Mouse (Mus musculus): ENCODE measurements at regions not wholly inside any gene's neighbourhood (a gene's known extent, or its start where the extent isn't known, plus 50 kb on each side); places are given as distances from the start of the nearest gene placed in this dataset.

DNA sequence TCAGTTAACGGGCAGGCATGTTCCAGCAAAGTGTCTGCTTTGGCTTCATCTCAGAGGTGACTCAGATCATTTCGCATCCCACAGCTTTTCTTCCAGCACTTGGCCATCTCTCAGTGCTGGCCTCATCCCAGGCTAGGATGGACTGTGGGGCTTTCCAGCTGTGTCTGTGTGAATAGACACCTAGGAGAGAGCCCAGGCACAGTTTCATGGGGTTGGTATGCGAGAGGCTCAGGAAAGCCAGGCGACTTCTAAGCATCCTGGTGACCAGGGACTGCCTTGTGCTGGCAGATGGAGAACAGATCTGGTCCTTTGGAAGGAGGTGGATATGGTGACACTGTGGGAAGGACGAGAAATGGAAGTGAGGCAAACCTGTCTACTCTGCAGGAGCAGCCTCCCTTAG lies 182.9 kb downstream of the Cd83 start:
- DNase-seq (ENCODE audit: low spot score in 2 of 2): no peak

DNA sequence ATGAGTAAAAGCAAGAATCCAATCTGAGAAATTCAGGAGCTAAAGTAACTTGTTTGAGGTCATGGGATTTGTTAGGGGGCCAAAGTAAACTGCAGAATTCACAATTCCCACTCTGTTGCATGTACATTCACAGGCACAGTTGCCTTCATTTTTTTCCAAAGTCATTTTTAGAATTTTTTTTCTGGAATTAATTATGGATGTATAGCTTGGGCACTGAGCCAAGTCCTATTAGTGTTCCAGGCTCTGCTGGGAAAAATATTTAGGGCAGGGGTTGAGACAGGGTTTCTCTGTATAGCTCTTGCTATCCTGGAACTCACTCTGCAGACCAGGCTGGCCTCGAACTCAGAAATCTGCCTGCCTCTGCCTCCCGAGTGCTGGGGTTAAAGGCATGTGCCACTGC lies 188.3 kb downstream of the Cd83 start:
- DNase-seq (ENCODE audit: low spot score in 2 of 2): no peak

DNA sequence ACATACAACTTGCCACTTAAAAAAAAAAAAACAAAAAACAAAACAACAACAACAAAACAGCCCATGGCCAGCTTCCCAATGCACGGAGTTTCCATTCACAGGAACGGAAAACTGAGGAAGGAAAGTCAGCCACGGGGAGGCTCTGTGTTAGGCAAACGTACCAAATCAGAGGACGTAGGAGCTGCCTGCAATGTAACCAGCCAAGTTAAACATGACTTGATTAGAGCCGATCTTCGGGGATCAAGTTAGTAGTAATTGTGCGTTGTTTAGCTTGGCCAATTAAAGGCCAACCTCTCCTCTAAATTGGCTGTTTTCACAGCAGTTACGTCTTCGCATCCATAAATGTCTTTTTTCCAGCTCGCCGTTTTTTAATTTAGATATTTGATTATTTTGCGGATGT lies 190.7 kb downstream of the Cd83 start:
- no peak for DNase-seq (ENCODE audit: low spot score in 2 of 2)

DNA sequence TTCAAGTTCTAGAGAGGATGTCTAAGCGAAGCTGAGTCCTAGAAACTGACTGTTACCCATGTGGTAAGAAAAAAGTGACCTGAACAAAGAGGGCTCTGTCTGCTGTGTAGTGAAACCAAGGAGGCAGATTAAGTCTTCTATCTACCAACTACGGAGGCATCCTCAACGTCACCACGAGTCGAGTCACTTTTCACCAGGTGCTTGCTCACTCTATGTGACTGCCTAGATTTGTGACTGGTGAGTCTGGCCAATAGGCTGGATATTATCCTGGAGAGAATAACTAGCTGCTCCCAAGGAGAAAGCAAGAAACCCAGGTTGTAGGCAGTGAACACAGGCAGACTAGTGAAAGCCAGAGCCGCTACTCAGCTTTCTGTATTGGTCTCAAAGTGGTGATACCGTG lies 191.2 kb downstream of the Cd83 start:
- DNase-seq (ENCODE audit: low spot score in 2 of 2): no peak

DNA sequence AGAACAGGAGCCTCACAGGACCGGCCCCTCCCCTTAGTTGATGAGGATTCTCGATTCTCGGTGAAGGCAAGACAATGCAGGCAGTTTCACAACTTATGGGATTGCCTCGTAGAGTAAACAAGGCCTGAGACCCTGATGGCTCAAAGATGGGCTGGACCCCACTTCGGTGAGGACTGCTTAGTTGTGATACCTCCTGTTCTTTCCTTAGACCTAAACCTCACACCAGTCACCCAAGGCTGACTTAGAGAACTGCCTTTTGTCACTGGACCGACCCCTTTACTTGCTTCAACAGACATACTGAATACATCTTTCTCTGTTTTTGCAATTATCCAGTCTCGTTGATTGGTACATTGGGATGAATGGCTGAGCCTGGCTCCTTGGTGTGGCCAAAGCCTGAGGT lies 192.1 kb downstream of the Cd83 start:
- no peak for DNase-seq (ENCODE audit: low spot score in 2 of 2)

DNA sequence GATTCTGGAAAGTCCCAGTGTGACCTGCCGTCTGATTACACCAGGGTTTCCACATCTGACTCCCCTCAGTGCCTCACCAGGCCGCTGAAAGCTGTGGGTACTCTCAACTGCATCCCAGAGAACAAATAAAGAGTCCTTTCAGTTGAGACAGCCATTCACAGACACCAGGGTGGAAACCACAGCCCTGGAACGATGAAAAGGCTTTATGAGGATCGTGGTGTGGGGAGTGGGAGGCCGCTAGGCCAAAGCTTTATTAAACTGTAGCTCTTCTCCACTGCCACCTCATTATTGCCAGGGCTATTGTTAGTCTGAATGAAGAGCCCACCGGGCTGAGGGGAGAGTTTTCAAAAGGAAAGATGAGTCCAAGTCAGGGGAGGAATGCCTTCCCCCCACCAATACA lies 202.8 kb downstream of the Cd83 start:
- no peak for DNase-seq (ENCODE audit: low spot score in 2 of 2)

DNA sequence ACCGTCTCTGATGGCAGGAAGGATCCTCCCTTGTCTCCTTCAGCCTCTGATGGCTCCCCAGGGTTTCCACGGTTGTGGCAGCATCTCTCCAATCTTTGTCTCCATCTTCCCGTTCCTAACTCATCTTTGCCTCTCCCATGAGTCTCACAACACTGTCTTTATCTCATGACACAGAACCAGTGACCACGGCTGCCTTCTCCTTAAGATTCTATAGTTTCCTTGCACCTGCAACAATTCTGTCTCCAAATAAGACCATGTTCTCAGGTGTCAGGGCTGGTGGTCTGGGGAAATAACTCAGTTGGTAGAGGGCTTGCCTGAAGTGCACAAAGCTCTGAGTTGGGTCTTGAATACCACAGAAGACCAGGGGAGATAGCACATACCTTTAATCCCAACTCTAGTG lies 203.8 kb downstream of the Cd83 start:
- no peak for DNase-seq (ENCODE audit: low spot score in 2 of 2)

DNA sequence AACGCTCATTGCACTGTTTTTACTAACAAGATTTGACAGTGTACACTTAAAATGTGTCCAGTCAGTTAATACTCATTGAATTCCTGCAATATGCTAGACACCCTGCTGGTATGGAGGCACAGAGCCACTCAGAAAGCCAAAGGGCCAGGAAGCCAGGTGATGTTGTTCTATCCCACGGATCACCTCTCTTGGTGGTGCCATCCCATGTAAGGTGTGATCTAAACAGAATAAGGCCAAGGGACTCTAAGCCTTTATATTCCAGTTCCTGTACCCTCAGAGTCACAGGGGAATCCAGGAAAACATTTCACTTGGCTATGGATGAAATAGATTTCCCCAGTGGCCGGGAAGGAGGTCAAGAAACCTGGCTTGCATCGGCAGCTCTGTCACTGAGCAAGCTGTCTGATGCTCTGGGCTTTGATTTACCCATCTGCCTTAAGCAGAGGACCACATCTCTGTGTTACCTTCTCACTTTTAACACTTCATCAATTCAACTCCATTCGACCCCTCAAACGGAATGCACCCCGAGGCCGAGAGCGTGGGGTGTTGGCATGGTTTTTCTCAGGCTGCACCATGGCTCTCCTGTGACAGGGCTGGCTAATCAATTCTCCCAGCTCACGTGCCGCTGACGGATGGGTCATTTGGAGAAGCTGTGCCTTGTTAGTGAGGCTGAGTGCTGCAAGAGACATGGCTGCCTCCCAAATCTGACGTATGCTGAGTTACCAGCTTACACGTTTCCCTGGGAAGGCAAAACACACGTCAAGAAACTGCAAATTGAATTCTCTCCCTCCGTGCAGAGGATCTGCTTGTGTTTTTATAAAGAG lies 205.9 kb downstream of the Cd83 start:
- no peak for DNase-seq (ENCODE audit: low spot score in 2 of 2)

DNA sequence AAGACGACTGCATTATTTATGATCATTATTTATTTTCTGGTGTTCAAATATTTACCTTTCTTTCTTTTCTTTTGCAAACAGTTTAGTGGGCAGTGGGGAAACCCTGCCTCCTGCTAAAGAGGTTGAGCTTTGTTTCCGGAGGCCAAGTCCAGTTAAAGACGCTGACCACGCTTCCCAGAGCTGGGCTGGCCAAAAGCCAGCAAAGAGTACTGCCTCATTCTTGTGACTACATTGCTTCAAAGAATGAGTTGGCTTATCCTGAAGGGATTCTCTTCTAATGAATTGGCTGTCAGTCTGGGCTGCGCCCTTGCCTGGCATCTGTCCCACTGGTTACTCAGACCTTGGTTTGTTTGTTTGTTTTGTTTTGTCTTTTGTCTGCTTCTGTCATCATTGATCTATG lies 207.2 kb downstream of the Cd83 start:
- DNase-seq (ENCODE audit: low spot score in 2 of 2): no peak

DNA sequence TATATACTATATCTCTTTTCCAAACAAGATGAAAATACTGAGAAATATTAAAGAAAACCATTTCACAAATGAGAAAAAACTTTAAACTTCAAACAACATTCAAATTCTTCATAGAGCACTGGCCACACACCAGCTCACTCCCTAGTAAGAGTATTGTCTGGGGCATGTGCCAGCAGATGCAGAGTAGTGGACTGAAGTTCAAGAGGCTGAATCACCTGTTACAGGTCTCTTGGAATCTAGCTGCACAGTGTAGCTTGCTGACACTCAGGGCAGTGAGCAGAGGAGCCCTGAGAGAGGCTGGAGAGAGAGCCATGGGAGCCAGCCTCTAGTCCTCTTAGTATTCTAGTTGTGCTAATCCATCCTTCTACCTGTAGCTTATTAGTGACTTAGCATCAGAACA lies 208.4 kb downstream of the Cd83 start:
- no peak for DNase-seq (ENCODE audit: low spot score in 2 of 2)

DNA sequence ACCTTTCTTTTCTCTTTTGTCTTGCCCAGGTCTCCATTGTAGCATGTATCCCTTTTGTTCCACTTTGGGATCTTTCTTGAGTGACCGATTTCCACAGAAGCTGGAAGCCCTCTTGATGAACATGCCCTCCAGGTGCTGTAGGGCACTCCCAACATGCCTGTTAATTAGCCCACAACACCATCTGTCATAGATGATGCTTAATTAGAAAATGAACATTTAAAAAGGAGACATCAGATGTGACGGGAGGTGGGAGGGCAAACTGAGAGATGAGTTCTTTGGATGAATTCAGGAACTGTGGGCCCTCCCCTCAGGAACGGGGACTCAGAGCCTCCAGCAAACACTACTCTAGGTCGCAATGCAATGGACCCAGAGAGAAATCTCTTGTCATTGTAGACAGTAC lies 209.8 kb downstream of the Cd83 start:
- DNase-seq (ENCODE audit: low spot score in 2 of 2): no peak

DNA sequence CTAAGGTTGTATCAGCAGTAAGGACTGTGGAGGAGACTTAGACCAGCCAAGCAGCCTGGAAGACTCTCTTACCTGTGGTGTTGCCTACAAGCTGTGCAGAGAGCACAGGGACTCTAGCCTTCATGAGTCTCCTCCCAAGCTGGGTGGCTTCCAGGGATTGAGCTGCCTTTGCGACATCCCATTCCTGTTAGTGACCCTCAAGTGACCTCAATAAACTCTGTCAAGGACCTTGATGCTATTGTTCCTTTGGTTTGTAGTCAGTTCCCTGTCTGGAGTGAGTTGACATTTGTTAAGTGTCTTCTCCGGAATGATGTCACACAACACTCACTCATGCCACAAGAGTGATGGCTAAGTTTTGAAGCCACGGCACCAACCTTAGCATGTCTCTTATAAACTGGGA lies 211.0 kb downstream of the Cd83 start:
- DNase-seq (ENCODE audit: low spot score in 2 of 2): no peak

DNA sequence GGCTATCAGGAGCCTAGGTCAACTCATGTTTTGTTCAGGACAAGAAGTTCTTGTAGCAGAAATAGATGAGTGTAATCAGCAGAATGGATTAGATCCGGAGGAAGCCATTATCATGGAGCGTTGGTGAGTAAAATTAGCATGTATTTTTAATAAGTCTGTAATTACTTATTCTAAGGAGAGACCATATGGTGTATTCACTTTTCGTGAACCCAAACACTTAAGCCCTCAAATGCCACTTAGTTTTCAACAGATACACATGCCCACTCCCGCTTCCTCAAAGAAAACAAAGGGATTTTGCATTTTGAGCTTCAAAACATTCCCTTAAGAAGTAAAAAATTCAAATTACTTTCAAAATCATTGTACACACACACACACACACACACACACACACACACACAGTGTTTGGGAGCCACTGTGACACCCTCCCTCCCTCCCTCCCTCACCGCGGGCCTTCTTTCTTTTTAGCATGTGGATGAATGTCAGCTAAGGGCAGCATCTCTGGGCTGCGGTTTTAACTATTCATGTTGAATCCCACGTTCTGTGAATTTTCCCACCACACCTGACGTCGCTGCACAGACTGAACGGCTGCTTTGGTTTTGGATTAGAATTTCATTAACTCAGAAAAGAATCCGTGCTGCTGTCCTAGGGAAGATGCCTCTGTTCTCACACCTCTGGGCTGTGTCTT lies 217.4 kb downstream of the Cd83 start:
- DNase-seq (ENCODE audit: low spot score in 2 of 2): no peak

DNA sequence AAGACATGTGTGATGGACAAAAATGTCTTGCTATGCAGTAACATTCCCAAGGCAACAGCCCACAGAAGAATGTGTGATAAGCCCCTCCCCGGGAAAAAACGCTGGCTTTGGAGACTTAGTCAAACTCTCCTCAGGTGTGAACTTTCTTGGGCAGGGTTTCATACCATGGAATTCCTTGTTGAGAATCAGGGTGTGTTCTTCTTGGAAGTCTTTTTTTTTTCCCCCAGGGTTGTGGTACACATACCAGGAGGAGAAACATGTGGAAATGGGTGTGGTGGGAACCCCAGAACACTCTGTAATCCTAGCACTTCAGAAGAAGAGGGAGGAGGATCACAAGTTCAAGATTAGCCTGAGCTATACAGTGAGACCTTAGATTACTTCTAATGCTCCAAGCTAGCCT lies 228.3 kb downstream of the Cd83 start:
- no peak for DNase-seq (ENCODE audit: low spot score in 2 of 2)

DNA sequence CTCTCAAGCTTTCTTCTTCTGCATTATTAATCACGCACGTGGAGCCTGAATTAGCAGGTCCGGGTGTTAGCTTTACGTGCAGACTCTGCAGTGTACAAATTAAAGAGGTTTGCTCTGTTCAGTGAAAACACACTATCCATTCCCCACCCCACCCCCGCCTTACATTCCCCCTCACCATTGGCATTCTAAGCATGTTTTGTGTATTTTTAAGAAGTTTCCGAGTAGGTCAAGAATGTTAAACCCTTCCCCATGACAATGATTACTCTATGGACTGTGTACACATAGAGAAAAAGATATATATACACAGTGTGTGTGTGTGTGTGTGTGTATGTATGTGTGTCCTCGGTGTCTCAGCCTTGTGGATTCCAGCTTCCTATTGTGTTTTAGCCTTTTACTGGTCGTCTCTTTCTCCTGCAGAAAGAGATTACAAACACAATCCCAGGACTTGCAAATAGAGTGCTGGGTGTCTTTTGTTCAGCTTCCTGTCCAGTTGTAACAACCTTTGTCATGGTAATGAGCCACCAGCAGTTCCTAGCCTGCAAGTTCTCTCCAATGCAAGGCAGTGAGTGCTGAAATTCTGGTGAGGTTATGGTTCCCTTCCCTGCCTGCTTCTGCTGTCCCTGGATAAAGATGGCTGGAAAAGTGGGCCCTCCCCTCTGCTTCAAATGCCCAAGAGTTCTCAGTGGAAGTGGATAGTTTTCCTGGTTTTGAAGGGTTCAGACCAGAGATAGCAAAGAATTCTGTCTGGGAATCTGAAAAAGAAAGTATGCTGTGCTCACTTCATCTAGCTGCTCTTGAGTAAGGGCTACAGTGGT lies 234.1 kb downstream of the Cd83 start:
- no peak for DNase-seq (ENCODE audit: low spot score in 2 of 2)

DNA sequence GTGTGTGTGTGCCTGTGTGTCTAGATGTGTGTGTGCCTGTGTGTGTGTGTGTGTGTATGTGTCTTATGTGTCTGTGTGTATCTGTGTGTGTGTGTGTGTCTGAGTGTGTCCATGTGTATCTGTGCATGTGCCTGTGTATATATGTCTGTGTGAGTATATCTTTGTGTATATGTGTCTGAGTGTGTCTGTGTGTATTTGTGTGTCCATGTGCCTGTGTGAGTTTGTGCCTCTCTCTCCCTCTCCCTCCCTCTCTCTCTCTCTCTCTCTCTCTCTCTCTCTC lies 234.7 kb downstream of the Cd83 start:
- no peak for DNase-seq (ENCODE audit: low spot score in 2 of 2)

DNA sequence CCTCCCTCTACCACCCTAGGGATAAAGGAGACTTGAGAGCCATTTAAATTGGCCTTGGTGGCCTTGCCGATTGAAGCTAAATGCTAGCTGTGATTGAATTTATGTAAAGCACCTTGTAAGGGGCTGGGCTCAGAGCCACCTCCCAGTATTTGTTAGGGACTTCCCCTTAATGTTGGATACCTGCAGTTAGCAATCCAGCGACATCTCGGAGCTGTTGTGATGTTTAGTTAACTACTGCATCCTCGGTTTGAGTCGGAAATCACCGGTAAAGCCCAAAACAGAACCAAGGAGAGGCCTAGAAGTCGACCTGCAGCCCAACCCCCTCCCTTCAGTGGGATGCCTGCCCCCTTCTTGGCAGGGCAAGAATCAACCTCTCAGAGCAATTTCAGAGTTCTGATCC lies 236.3 kb downstream of the Cd83 start:
- DNase-seq (ENCODE audit: low spot score in 2 of 2): no peak

DNA sequence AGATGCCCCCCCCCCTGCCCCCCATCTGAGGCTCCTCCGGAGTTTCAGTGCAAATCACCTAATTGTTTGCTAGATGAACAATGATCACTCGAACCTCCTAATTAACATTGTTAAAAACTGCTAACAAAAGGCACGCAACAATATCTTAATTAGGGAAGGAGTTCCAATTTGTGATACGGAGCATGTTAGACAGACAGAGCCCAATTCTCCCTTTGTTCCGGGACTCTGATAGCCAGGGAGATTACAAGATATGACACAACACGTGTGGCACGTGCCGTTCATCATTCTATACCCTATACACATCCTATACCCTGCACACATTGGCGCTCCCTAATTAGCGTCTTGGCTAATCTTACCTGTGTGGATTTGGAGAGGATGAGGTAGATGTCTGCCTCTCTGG lies 237.5 kb downstream of the Cd83 start:
- no peak for DNase-seq (ENCODE audit: low spot score in 2 of 2)

DNA sequence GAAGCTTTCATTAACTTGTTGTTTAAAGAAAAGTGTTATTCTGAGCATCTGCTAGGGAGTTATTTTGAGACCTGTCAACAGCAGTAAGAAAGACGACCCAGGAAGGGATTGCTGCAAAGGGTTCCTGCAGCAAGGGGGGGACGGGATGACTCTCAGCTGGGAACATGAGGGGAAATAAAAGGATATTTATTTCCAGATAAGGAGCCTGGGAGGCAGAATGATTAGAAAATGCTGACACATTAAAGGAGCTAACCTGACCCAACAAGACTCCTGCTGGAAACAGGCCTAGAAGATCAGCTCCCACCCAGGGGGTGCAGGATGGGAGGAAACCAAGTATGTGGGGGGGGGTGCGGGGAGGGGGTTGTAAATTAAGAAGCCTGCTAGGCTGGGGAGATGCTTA lies 240.0 kb downstream of the Cd83 start:
- DNase-seq (ENCODE audit: low spot score in 2 of 2): no peak

DNA sequence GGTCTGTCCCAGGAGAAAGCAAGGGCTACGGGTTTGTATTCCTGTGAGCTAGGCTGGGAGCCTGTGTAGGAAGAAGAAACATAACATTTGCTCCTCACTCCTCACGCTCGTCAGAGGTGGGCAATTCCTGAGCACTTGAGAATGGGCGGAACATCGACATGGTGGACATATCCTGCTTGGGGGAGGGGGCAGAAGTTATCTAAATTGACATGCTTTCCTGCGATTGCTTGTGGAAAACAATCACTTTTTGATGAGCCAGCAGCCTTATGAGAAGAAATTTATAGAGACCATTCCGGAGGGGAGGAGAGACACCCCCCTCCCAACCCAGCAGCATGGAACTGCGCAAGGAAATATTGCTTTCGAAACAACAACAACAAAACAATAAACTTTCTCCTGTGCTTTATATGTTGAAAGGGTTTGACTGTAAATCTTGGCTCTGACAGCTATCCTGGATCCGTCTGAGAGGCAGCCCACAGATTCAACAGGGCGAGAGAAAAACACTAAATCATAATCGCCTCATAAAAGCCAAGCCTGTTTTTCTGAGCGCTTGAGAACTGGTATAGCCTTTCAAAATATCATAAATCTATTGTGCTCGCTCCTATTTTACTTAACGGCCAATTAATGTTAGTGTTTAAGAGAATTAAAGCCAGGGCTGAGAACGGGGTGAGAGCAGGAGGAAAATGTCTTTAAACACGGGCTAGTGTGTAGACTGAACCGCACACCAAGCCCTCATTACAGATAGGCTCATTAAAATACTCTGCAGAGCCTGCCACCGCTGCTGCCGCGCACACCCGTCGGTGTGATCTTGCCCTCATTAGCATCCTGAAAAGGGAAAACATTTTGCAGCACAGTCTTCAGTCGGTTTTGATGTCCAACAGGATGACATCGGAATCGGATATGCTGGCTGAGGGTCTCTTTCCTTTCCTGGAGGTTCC lies 242.0 kb downstream of the Cd83 start:
- no peak for DNase-seq (ENCODE audit: low spot score in 2 of 2)

DNA sequence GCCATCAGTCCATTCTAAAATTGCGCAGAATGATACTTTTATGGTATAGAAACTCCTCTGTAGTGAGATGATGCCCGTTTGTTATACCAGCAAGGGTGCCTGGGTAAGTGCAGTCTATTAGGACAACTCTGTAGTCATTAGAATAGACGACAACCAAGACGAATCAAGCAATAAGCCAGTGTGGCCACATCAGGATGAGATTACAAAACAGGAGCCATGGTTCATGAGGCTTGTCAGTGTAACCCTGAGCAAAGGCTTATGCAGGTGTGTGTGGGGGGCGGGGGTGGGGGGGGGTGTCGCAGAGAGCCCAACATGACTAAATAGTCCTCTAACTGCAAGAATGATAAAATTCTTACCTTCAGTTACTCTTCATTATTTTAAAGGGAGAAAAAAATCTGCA lies 243.5 kb downstream of the Cd83 start:
- DNase-seq (ENCODE audit: low spot score in 2 of 2): no peak

DNA sequence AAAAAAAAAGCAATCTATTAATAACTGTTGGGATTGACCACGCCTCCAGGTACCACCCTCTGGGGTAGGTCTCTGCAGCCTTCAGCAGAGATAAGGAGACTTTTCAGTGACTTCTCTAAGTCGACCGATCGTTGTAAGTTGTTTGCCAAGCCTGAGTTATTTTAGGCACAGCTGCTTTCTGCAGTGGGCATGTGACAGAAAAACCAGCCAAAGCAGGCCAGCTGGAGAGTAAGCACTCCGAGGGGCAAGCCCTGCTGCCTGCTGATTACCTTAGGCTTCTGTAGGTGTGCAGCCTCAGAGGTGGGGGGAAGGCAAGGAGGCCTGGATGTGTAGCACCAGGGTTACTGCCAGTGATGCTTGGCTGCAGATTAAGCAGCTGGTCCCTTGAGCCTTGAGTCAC lies 246.0 kb downstream of the Cd83 start:
- DNase-seq (ENCODE audit: low spot score in 2 of 2): peak in 1 of 2 experiments; percentile 3
